Mouse (Mus musculus) frontal cortex, postnatal 36 days (tissue): ENCODE measurements around the gene Tcta.
A peak's percentile ranks its signal among the peaks of the same experiment; 100 is the strongest.
"Not testable (repeated sequence)": the region's sequence is repeated elsewhere in the genome, so short reads cannot be mapped to it uniquely, and the experiment has no call there.

ENCODE experiments used
- DNase-seq, 2 experiments: peaks; one replicate each; pipeline ENCODE4 v3.0.0; 2022; ENCODE audit warnings: low spot score in 2 of 2

The Tcta gene

GRCm38 (mm10) chr9:108271941-108272340 lies 34.0 kb downstream of the Tcta start:
- no peak for DNase-seq

- DNase-seq, result not testable (repeated sequence)
Measured at GRCm38 (mm10) chr9:108268701-108269100, 37.3 kb downstream of the Tcta start.

GRCm38 (mm10) chr9:108267691-108268090 lies 38.3 kb downstream of the Tcta start:
- DNase-seq, result no peak

GRCm38 (mm10) chr9:108266261-108266935 lies 39.6 kb downstream of the Tcta start:
- DNase-seq, result no peak

GRCm38 (mm10) chr9:108264191-108264921 lies 41.6 kb downstream of the Tcta start:
- no peak for DNase-seq

GRCm38 (mm10) chr9:108263690-108264190 lies 42.2 kb downstream of the Tcta start, which contains the start of gene Dag1:
Gene Dag1 (minus strand): TSS chr9:108263958.
- DNase-seq, result peak; percentile 95 to 98

GRCm38 (mm10) chr9:108263131-108263681 lies 42.8 kb downstream of the Tcta start:
- peak; percentile 37 to 39 for DNase-seq

- no peak for DNase-seq
Measured at GRCm38 (mm10) chr9:108262494-108263049, 43.4 kb downstream of the Tcta start.

- DNase-seq, result no peak
Measured at GRCm38 (mm10) chr9:108261865-108262264, 44.1 kb downstream of the Tcta start.

- no peak for DNase-seq
Measured at GRCm38 (mm10) chr9:108260526-108260925, 45.4 kb downstream of the Tcta start.
